Mouse (Mus musculus) spleen, adult 2 months (tissue): ENCODE measurements at regions not wholly inside any gene's neighbourhood (a gene's known extent, or its start where the extent isn't known, plus 50 kb on each side); places are given as distances from the start of the nearest gene placed in this dataset.

ENCODE experiments used
- DNase-seq, 2 experiments: peaks; one replicate each; pipeline versions ENCODE4 v3.0.0 to v3.0.0-alpha.2; 2012 to 2021; ENCODE audit warnings: low spot score in 2 of 2, low read depth in 1 of 2
- H3K27ac ChIP-seq: fragments of 200-500 bp; 2 replicates; pipeline ENCODE4 v1.5.1; 2012; ENCODE audit warnings: low read length, inconsistent platforms; ENCODE audit not compliant: insufficient read depth
- H3K27me3 ChIP-seq: fragments of 200-500 bp; 2 replicates; pipeline ENCODE4 v1.6.1; 2012; ENCODE audit warnings: mild to moderate bottlenecking, moderate library complexity, low read length, inconsistent platforms; ENCODE audit not compliant: control insufficient read depth, insufficient read depth
- H3K36me3 ChIP-seq: fragments of 200-500 bp; 2 replicates; pipeline ENCODE4 v1.6.1; 2012; ENCODE audit warnings: mild to moderate bottlenecking, low read length, inconsistent platforms; ENCODE audit not compliant: control insufficient read depth, insufficient read depth
- H3K4me1 ChIP-seq: fragments of 200-500 bp; 2 replicates; pipeline ENCODE4 v1.6.1; 2011; ENCODE audit warnings: inconsistent platforms; ENCODE audit not compliant: control insufficient read depth, insufficient read depth, insufficient read length
- H3K4me3 ChIP-seq: fragments of 200-500 bp; 2 replicates; pipeline ENCODE4 v1.5.1; 2011; ENCODE audit warnings: mild to moderate bottlenecking, inconsistent platforms; ENCODE audit not compliant: insufficient read depth, insufficient read length; ENCODE audit errors: extremely low read depth
- CTCF ChIP-seq: fragments of 200-500 bp; IDR thresholded peaks from 2 replicates; pipeline ENCODE4 v1.5.1; 2011; ENCODE audit warnings: mild to moderate bottlenecking, inconsistent platforms; ENCODE audit not compliant: insufficient read depth, insufficient read length, insufficient replicate concordance; ENCODE audit errors: extremely low read depth
- POLR2A ChIP-seq: fragments of 200-500 bp; IDR thresholded peaks from 2 replicates; pipeline ENCODE4 v1.6.1; 2011; ENCODE audit warnings: low read depth, low read length, inconsistent platforms
- WGBS: fragments of 180-500 bp; shearing (Covaris S2); methylation state at CpG from one replicate; pipeline ENCODE4 v1.1.7; 2018; 5-methylcytosine and 5-hydroxymethylcytosine counted together

DNA sequence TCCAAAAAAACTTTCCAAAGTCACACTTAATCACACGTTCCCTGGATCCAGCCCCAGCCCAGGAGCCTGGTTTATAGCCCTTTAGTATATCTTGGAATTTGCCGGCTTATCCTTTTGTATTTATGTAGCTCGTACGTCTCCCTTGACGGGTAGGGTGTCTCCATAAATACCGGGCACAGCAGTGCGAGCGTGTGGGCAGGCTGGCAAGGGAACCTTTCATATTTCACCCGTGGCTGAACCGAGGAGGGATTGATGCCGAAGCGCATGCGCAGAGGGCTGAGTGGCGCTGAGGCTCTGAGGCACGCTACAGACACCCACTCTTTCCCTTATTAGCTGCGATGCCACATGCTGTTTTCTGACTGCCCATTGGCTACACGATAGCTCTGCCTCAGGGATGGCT, 301.9 kb upstream of the Kcnab2 start:
- Histone ChIP-seq H3K27me3 (no peaks in the 10 kb centered on the region), H3K4me1 (no peaks in the 10 kb centered on the region), H3K27ac (no peak overlapping the region), H3K4me3 (no peak overlapping the region), H3K36me3 (no peaks in the 10 kb centered on the region)
- TF ChIP-seq CTCF (no peak), POLR2A (no peak)
- 89% methylated on average over 17 of the region's 17 CpGs for WGBS
- DNase-seq, result no peak

DNA sequence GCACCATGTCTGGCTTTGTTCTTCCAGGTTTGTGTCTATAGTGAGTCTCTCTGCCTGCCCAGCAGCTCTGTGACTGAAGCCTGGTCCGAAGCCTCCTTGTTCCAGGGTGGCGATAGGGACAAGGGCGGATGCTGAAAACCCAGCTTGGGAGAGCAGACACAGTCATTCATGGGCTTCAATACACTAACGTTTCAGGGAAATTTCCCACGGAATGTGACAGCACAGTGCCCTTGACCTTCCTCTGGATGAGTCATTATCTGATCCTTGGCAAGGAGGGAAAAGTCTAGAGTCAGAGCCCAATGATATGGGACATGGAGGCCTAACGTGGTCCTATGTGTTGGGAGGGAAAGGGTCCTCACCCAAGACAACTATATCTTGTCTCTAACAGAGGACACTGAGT, 298.1 kb upstream of the Kcnab2 start:
- H3K27me3 ChIP-seq, result no peaks in the 10 kb centered on the region
- no peak overlapping the region for H3K27ac ChIP-seq
- H3K4me1 ChIP-seq, result no peaks in the 10 kb centered on the region
- no peaks in the 10 kb centered on the region for H3K36me3 ChIP-seq
- no peak overlapping the region for H3K4me3 ChIP-seq
- TF ChIP-seq CTCF (no peak), POLR2A (no peak)
- DNase-seq, result no peak
- WGBS, result 76% methylated on average over 6 of the region's 6 CpGs

DNA sequence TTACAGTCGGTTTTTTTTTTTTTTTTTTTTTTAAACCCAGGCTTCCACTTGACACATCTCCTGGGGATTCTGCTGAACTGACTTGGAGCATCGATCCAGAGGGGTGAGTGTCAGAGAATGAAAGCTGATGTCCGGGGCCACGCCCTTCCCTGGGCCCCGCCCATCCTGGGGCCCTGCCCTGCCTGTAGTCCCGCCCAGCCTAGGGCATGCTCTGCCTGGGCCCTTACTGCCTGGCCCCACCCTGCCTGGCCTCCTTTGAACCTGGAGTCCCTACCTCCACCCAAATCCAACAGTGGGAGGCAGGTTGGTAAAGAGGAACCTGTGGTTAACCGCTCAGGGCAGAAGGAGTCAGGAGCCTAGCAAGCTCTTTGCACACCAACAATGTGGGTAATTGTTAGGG, 293.7 kb upstream of the Kcnab2 start:
- 73% methylated on average over 7 of the region's 7 CpGs for WGBS
- Histone ChIP-seq H3K27me3 (no peaks in the 10 kb centered on the region), H3K27ac (no peak overlapping the region), H3K36me3 (no peaks in the 10 kb centered on the region), H3K4me1 (no peaks in the 10 kb centered on the region), H3K4me3 (no peak overlapping the region)
- no peak for DNase-seq
- no peak for TF ChIP-seq CTCF
- TF ChIP-seq POLR2A, result no peak

DNA sequence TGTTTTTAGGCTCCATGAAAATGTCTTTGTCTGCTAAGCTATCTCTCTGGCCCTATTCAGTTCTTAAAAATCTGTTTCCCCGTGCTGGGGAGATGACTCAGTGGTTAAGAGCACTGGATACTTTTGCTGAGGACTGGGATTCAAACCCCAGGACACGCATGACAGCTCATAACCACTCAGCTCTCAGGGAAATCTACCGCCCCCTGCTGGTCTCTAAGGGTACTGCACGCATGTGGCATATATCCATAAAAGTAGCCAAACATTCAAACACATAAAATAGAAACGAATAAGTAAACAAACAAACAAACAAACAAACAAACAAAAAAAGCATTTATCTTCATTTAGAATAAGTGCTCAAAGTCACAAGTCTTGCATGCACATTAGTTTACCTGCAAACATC, 289.7 kb upstream of the Kcnab2 start:
- Histone ChIP-seq H3K27ac (no peak overlapping the region), H3K36me3 (no peaks in the 10 kb centered on the region), H3K27me3 (no peaks in the 10 kb centered on the region), H3K4me1 (no peaks in the 10 kb centered on the region), H3K4me3 (no peak overlapping the region)
- no peak for DNase-seq
- TF ChIP-seq POLR2A (no peak), CTCF (no peak)
- 86% methylated on average over 5 of the region's 5 CpGs for WGBS

DNA sequence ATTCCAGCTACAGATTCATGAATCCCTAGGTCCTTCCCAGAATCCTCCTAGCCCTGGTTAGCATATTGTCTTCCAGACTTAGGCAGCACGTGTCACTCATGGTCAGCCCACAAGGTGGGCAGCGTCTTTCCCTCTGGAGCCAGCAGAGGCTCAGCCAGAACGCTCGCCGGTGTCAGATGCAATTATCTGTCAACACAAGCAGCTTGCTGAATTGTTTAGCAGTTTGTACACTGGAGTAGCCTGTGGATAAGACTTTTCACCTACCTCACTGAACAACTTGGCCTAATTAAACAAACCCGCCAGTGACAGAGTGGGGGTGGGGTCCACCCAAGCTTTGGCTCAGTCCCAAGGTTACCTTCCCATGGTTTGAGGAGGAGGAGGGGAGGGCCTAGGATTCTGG, 285.4 kb upstream of the Kcnab2 start:
- no peaks in the 10 kb centered on the region for H3K4me1 ChIP-seq
- H3K27me3 ChIP-seq, result no peaks in the 10 kb centered on the region
- TF ChIP-seq CTCF, result no peak
- TF ChIP-seq POLR2A, result no peak
- DNase-seq, result no peak
- no peak overlapping the region for H3K4me3 ChIP-seq
- no peak overlapping the region for H3K27ac ChIP-seq
- 82% methylated on average over 6 of the region's 6 CpGs for WGBS
- no peaks in the 10 kb centered on the region for H3K36me3 ChIP-seq

DNA sequence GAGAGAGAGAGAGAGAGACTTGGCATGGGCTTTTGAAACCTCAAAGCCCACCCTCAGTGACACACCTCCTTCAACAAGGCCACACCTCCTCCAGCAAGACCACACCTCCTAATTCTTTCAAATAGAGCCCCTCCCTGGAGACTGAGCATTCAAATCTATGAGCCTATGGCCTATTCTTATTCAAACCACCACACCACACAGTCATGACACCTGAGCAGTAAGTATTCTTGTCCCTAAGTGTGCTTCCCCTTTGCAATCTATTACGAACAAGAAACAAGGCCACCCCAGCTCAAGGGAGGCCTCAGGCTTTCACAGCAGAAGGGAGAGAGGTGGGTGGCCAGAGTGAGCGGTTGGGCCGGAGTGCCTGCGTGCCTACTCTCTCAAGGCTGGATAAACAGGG, 284.9 kb upstream of the Kcnab2 start:
- no peak overlapping the region for H3K4me3 ChIP-seq
- H3K36me3 ChIP-seq, result no peaks in the 10 kb centered on the region
- TF ChIP-seq POLR2A (no peak), CTCF (no peak)
- WGBS, result 88% methylated on average over 4 of the region's 4 CpGs
- no peak overlapping the region for H3K27ac ChIP-seq
- no peaks in the 10 kb centered on the region for H3K4me1 ChIP-seq
- DNase-seq, result no peak
- no peaks in the 10 kb centered on the region for H3K27me3 ChIP-seq

DNA sequence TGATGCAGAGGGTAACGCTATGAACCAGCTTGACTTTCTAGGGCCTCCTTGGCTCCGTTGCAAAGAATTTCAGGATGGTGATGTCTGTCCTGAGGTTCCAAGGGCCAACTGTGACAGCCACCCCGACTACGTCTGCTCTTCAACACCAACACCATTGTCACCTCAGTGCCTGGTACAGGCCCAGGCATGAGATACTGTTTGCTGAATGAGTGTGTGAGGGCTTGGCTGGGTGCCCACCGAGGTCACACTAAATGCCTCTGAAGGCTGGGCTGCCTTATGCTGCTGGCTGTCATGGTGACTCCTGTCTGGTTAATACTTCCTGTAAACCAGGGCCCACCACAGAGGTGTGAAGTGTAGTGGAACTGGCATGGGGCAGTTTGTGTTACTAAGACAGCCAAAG, 279.5 kb upstream of the Kcnab2 start:
- Histone ChIP-seq H3K27ac (no peak overlapping the region), H3K4me3 (no peak overlapping the region), H3K27me3 (no peaks in the 10 kb centered on the region), H3K36me3 (no peaks in the 10 kb centered on the region), H3K4me1 (no peaks in the 10 kb centered on the region)
- no peak for DNase-seq
- 94% methylated on average over 5 of the region's 5 CpGs for WGBS
- TF ChIP-seq CTCF, result no peak
- no peak for TF ChIP-seq POLR2A
